Mouse (Mus musculus): ENCODE measurements around the gene Tnik. TPM values are rescaled to one million over a fixed set of nuclear protein-coding genes. Genes with fewer than 3 reads are reported as not detected.

Tnik gene
- polyA plus RNA-seq, 1 experiment from 2014 or later, result 114 TPM

- H3K9me3 ChIP-seq (ENCODE audit: control insufficient read depth, low read length), result no peaks in the 10 kb centered on the region
- H3K4me3 ChIP-seq (replicated peaks; ENCODE audit: low read depth, low read length), result no peak overlapping the region
- H3K27ac ChIP-seq (replicated peaks; ENCODE audit: low read depth, low read length), result no peak overlapping the region
- no peak overlapping the region for H3K4me2 ChIP-seq (ENCODE audit: low read length)
- ATAC-seq (ENCODE audit: low FRiP score, low TSS enrichment) (no peak), DNase-seq (no peak)
- H3K36me3 ChIP-seq (ENCODE audit: control insufficient read depth, insufficient read depth, low read length), result no peaks in the 10 kb centered on the region
- WGBS, result 79% methylated on average over 15 of the region's 15 CpGs
- no peak overlapping the region for H3K9ac ChIP-seq (replicated peaks; ENCODE audit: low read length)
- H3K4me1 ChIP-seq (ENCODE audit: control insufficient read depth, insufficient read depth, low read length), result no peaks in the 10 kb centered on the region
- no peaks in the 10 kb centered on the region for H3K27me3 ChIP-seq (ENCODE audit: control insufficient read depth, insufficient read depth, low read length)
These were observed 268.4 kb downstream of the Tnik start for GRCm38 (mm10) chr3:28531294-28531956.

- DNase-seq (no peak), ATAC-seq (ENCODE audit: low FRiP score, low TSS enrichment) (no peak)
- Histone ChIP-seq H3K4me2 (ENCODE audit: low read length) (no peak overlapping the region), H3K9me3 (ENCODE audit: control insufficient read depth, low read length) (no peaks in the 10 kb centered on the region), H3K36me3 (ENCODE audit: control insufficient read depth, insufficient read depth, low read length) (no peaks in the 10 kb centered on the region), H3K27me3 (ENCODE audit: control insufficient read depth, insufficient read depth, low read length) (no peaks in the 10 kb centered on the region), H3K4me1 (ENCODE audit: control insufficient read depth, insufficient read depth, low read length) (no peaks in the 10 kb centered on the region), H3K9ac (replicated peaks; ENCODE audit: low read length) (no peak overlapping the region), H3K4me3 (replicated peaks; ENCODE audit: low read depth, low read length) (no peak overlapping the region), H3K27ac (replicated peaks; ENCODE audit: low read depth, low read length) (no peak overlapping the region)
- WGBS, result 94% methylated on average over 7 of the region's 7 CpGs
These were observed 269.7 kb downstream of the Tnik start for GRCm38 (mm10) chr3:28532666-28533065.

- H3K4me1 ChIP-seq (ENCODE audit: control insufficient read depth, insufficient read depth, low read length), result no peaks in the 10 kb centered on the region
- H3K9ac ChIP-seq (replicated peaks; ENCODE audit: low read length), result no peak overlapping the region
- no peaks in the 10 kb centered on the region for H3K9me3 ChIP-seq (ENCODE audit: control insufficient read depth, low read length)
- no peak overlapping the region for H3K4me3 ChIP-seq (replicated peaks; ENCODE audit: low read depth, low read length)
- peaks cover 17% of the 10 kb centered on the region; the same call in 1 of the 2 replicates for H3K36me3 ChIP-seq (ENCODE audit: control insufficient read depth, insufficient read depth, low read length)
- no peak overlapping the region for H3K4me2 ChIP-seq (ENCODE audit: low read length)
- no peak for DNase-seq
- ATAC-seq (ENCODE audit: low FRiP score, low TSS enrichment), result no peak
- H3K27ac ChIP-seq (replicated peaks; ENCODE audit: low read depth, low read length), result no peak overlapping the region
- H3K27me3 ChIP-seq (ENCODE audit: control insufficient read depth, insufficient read depth, low read length), result no peaks in the 10 kb centered on the region
- 94% methylated on average over 5 of the region's 5 CpGs for WGBS
These were observed 277.1 kb downstream of the Tnik start for GRCm38 (mm10) chr3:28540121-28540520.

- Histone ChIP-seq H3K9ac (replicated peaks; ENCODE audit: low read length) (no peak overlapping the region), H3K36me3 (ENCODE audit: control insufficient read depth, insufficient read depth, low read length) (peaks cover 17% of the 10 kb centered on the region; the same call in 1 of the 2 replicates), H3K4me1 (ENCODE audit: control insufficient read depth, insufficient read depth, low read length) (0 out of 2 replicates have a peak, but pooled peaks cover 2% of the 10 kb centered on the region), H3K4me2 (ENCODE audit: low read length) (no peak overlapping the region), H3K27ac (replicated peaks; ENCODE audit: low read depth, low read length) (no peak overlapping the region), H3K27me3 (ENCODE audit: control insufficient read depth, insufficient read depth, low read length) (no peaks in the 10 kb centered on the region), H3K4me3 (replicated peaks; ENCODE audit: low read depth, low read length) (no peak overlapping the region), H3K9me3 (ENCODE audit: control insufficient read depth, low read length) (no peaks in the 10 kb centered on the region)
- no peak for ATAC-seq (ENCODE audit: low FRiP score, low TSS enrichment)
- no peak for DNase-seq
- WGBS, result 92% methylated on average over 3 of the region's 3 CpGs
These were observed 279.9 kb downstream of the Tnik start for GRCm38 (mm10) chr3:28542941-28543340.

GRCm38 (mm10) chr3:28543380-28543984 is 280.5 kb downstream of the Tnik start:
- Histone ChIP-seq H3K4me2 (ENCODE audit: low read length) (no peak overlapping the region), H3K9ac (replicated peaks; ENCODE audit: low read length) (no peak overlapping the region), H3K27ac (replicated peaks; ENCODE audit: low read depth, low read length) (no peak overlapping the region), H3K4me3 (replicated peaks; ENCODE audit: low read depth, low read length) (no peak overlapping the region), H3K9me3 (ENCODE audit: control insufficient read depth, low read length) (no peaks in the 10 kb centered on the region), H3K27me3 (ENCODE audit: control insufficient read depth, insufficient read depth, low read length) (no peaks in the 10 kb centered on the region), H3K4me1 (ENCODE audit: control insufficient read depth, insufficient read depth, low read length) (0 out of 2 replicates have a peak, but pooled peaks cover 4% of the 10 kb centered on the region), H3K36me3 (ENCODE audit: control insufficient read depth, insufficient read depth, low read length) (peaks cover 17% of the 10 kb centered on the region; the same call in 1 of the 2 replicates)
- 74% methylated on average over 10 of the region's 10 CpGs for WGBS
- DNase-seq, result peak; percentile 66
- peak; percentile 6; the same call in 1 of the 2 replicates for ATAC-seq (ENCODE audit: low FRiP score, low TSS enrichment)

- WGBS, result 56% methylated on average over 11 of the region's 11 CpGs
- DNase-seq, result peak; percentile 34
- 0 out of 2 replicates have a peak, but pooled peaks cover 4% of the 10 kb centered on the region for H3K4me1 ChIP-seq (ENCODE audit: control insufficient read depth, insufficient read depth, low read length)
These were observed 281.4 kb downstream of the Tnik start for GRCm38 (mm10) chr3:28544345-28544869.

GRCm38 (mm10) chr3:28547965-28548730 is 285.1 kb downstream of the Tnik start:
- DNase-seq, result no peak
- Histone ChIP-seq H3K4me1 (ENCODE audit: control insufficient read depth, insufficient read depth, low read length) (peaks cover 11% of the 10 kb centered on the region), H3K4me2 (ENCODE audit: low read length) (no peak overlapping the region), H3K9ac (replicated peaks; ENCODE audit: low read length) (no peak overlapping the region), H3K36me3 (ENCODE audit: control insufficient read depth, insufficient read depth, low read length) (0 out of 2 replicates have a peak, but pooled peaks cover 2% of the 10 kb centered on the region), H3K27ac (replicated peaks; ENCODE audit: low read depth, low read length) (peak overlapping the region; percentile 57), H3K9me3 (ENCODE audit: control insufficient read depth, low read length) (no peaks in the 10 kb centered on the region), H3K4me3 (replicated peaks; ENCODE audit: low read depth, low read length) (no peak overlapping the region), H3K27me3 (ENCODE audit: control insufficient read depth, insufficient read depth, low read length) (no peaks in the 10 kb centered on the region)
- ATAC-seq (ENCODE audit: low FRiP score, low TSS enrichment), result no peak
- 51% methylated on average over 10 of the region's 10 CpGs for WGBS

More at GRCm38 (mm10) chr3:28544345-28544869, 281.4 kb downstream of the Tnik start:
- no peak overlapping the region for H3K9ac ChIP-seq (replicated peaks; ENCODE audit: low read length)
- no peak overlapping the region for H3K4me3 ChIP-seq (replicated peaks; ENCODE audit: low read depth, low read length)
- no peak overlapping the region for H3K4me2 ChIP-seq (ENCODE audit: low read length)
- no peak overlapping the region for H3K27ac ChIP-seq (replicated peaks; ENCODE audit: low read depth, low read length)
- no peaks in the 10 kb centered on the region for H3K9me3 ChIP-seq (ENCODE audit: control insufficient read depth, low read length)
- no peak for ATAC-seq (ENCODE audit: low FRiP score, low TSS enrichment)
- H3K27me3 ChIP-seq (ENCODE audit: control insufficient read depth, insufficient read depth, low read length), result no peaks in the 10 kb centered on the region
- peaks cover 17% of the 10 kb centered on the region; the same call in 1 of the 2 replicates for H3K36me3 ChIP-seq (ENCODE audit: control insufficient read depth, insufficient read depth, low read length)

- WGBS, result 70% methylated on average over 6 of the region's 6 CpGs
- no peaks in the 10 kb centered on the region for H3K27me3 ChIP-seq (ENCODE audit: control insufficient read depth, insufficient read depth, low read length)
- no peak overlapping the region for H3K27ac ChIP-seq (replicated peaks; ENCODE audit: low read depth, low read length)
- no peak overlapping the region for H3K9ac ChIP-seq (replicated peaks; ENCODE audit: low read length)
- no peaks in the 10 kb centered on the region for H3K9me3 ChIP-seq (ENCODE audit: control insufficient read depth, low read length)
- ATAC-seq (ENCODE audit: low FRiP score, low TSS enrichment) (no peak), DNase-seq (no peak)
- H3K4me3 ChIP-seq (replicated peaks; ENCODE audit: low read depth, low read length), result no peak overlapping the region
- no peak overlapping the region for H3K4me2 ChIP-seq (ENCODE audit: low read length)
- H3K36me3 ChIP-seq (ENCODE audit: control insufficient read depth, insufficient read depth, low read length), result 0 out of 2 replicates have a peak, but pooled peaks cover 3% of the 10 kb centered on the region
- H3K4me1 ChIP-seq (ENCODE audit: control insufficient read depth, insufficient read depth, low read length), result peaks cover 11% of the 10 kb centered on the region
These were observed 286.4 kb downstream of the Tnik start for GRCm38 (mm10) chr3:28549391-28549790.
